Mouse (Mus musculus) MEL (cell line): Measurements from ENCODE around the gene Ipcef1.

ENCODE experiments used
- BHLHE40 ChIP-seq: IDR thresholded peaks from 2 replicates; pipeline ENCODE4 v1.6.1; 2012; ENCODE audit warnings: low read depth, mild to moderate bottlenecking, inconsistent platforms, low read length, improper control_type of control experiment, borderline replicate concordance
- CTCF ChIP-seq, 3 experiments: IDR thresholded peaks in 2 of 3; conservative IDR thresholded peaks in 1 of 3; 2 replicates each; pipeline ENCODE4 v1.5.1; 2011 to 2012; ENCODE audit warnings: low read length in 3 of 3, low read depth in 2 of 3, mild to moderate bottlenecking in 2 of 3, improper control_type of control experiment in 1 of 3, inconsistent platforms in 1 of 3, mixed read lengths in 1 of 3, moderate library complexity in 1 of 3; ENCODE audit not compliant: control insufficient read depth in 1 of 3, insufficient read depth in 1 of 3, poor library complexity in 1 of 3, severe bottlenecking in 1 of 3
- ELF1 ChIP-seq: IDR thresholded peaks from 2 replicates; pipeline ENCODE4 v1.6.1; 2014; ENCODE audit warnings: low read depth, mild to moderate bottlenecking, inconsistent platforms, low read length, improper control_type of control experiment, moderate library complexity
- MAFK ChIP-seq: IDR thresholded peaks from 2 replicates; pipeline ENCODE4 v1.6.1; 2011; ENCODE audit warnings: low read depth, mild to moderate bottlenecking, low read length, improper control_type of control experiment, borderline replicate concordance
- NELFE ChIP-seq: IDR thresholded peaks from 2 replicates; pipeline ENCODE4 v1.6.1; 2011; ENCODE audit warnings: low read depth, low read length, improper control_type of control experiment
- POLR2A ChIP-seq, 2 experiments: IDR thresholded peaks; 2 replicates each; pipeline ENCODE4 v1.6.1; 2011 to 2012; ENCODE audit warnings: low read length in 2 of 2, mild to moderate bottlenecking in 2 of 2, control low read depth in 1 of 2, improper control_type of control experiment in 1 of 2, low read depth in 1 of 2, moderate library complexity in 1 of 2; ENCODE audit not compliant: control insufficient read depth in 1 of 2, insufficient read depth in 1 of 2, poor library complexity in 1 of 2
- USF2 ChIP-seq, 2 experiments: IDR thresholded peaks; 2 replicates each; pipeline ENCODE4 v1.6.1; 2011 to 2012; ENCODE audit warnings: improper control_type of control experiment in 2 of 2, low read length in 2 of 2, borderline replicate concordance in 1 of 2, inconsistent platforms in 1 of 2, low read depth in 1 of 2, mild to moderate bottlenecking in 1 of 2; ENCODE audit not compliant: insufficient read depth in 1 of 2

GRCm38 (mm10) chr10:6934776-6935175, 117.5 kb downstream of the Ipcef1 start:
- TF ChIP-seq POLR2A (IDR thresholded peaks at IDR 0.05; ENCODE audit: control insufficient read depth in 1 of 2, insufficient read depth in 1 of 2, low read depth in 1 of 2, low read length in 2 of 2, poor library complexity in 1 of 2) (no peak), CTCF (IDR thresholded peaks at IDR 0.05 in 2 of 3, conservative IDR thresholded peaks at IDR 0.05 in 1 of 3; ENCODE audit: control insufficient read depth in 1 of 3, insufficient read depth in 1 of 3, low read depth in 2 of 3, low read length in 3 of 3, poor library complexity in 1 of 3, severe bottlenecking in 1 of 3) (no peak), BHLHE40 (no peak), USF2 (IDR thresholded peaks at IDR 0.05; ENCODE audit: borderline replicate concordance in 1 of 2, insufficient read depth in 1 of 2, low read depth in 1 of 2, low read length in 2 of 2) (no peak), ELF1 (no peak), NELFE (no peak), MAFK (no peak)
